Mouse (Mus musculus): ENCODE results near the gene Gm826. TPM values are rescaled to one million over a fixed set of nuclear protein-coding genes. Genes with fewer than 3 reads are reported as not detected.

Gene Gm826
- total RNA-seq (2021) = 1 to 10 TPM; 5.8 to 6.2 TPM

DNA sequence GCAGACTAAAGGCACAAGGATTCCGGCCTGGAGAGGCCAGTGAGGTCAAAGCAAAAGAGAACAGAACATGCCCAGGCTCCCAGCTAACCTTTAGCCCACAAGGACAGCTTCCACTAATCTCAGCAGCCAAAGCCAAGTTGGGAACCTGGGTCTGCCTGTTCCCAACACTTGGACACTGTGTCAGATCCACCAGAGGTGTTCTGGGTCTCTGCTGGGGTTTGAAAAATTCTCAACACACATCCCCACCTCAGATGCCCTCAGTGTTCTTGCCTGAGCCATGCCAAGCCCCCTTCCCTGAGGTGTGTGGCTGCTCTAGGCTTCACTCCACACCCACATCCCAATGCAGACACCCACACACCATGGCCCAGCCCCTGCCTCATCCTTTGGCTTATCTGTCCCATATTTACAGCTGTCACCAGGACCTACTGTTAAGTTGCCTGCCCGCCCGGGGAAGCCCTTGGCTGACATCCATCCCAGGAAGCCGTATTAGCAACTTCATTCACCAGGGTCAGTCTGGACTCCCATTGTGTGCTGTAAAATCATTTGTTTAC, at the start of gene Gm826:
Gene Gm826, minus strand, starts transcription at position 52 of the 551 bp plus-strand sequence.
- peak; percentile 59 for DNase-seq

DNA sequence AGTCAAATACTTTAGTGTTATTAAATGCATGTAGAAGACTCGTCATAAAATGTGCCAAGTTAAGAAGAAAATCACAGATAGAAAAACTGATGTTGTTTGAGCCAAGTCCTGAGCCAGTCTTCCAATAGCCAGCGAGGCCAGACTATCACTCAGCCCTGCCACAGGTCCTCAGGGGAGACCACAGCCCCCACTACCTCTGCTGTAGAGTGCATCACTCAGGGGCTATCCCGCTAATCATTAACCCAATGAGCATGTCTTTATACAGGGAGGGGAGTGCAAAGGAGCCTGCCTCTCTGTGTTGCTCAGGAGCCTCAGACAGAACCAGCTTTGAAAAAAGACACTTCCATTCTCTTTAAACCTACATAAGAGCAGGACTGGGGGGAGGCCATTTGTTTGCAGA, 49.5 kb upstream of the Gm826 start:
- DNase-seq = no peak

DNA sequence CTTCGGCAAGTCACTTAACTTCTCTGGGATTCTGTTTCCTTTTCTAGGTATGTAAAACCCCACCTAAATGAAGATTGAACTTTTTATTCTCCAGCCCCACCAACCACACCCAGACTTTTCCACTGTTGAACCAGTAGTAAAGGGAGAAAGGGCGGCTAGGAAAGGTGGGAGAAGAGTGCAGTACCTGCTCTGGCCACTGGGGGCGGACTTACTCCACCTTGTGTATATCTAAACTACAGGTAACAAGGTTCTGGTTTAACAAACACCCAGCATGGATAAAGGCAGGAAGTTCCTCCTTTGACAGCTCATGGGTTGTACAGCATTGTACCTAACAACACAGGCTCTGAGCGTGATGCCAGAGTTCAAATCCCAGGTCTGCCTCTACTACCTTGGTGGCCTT, 44.3 kb upstream of the Gm826 start:
- DNase-seq = peak; percentile 63

DNA sequence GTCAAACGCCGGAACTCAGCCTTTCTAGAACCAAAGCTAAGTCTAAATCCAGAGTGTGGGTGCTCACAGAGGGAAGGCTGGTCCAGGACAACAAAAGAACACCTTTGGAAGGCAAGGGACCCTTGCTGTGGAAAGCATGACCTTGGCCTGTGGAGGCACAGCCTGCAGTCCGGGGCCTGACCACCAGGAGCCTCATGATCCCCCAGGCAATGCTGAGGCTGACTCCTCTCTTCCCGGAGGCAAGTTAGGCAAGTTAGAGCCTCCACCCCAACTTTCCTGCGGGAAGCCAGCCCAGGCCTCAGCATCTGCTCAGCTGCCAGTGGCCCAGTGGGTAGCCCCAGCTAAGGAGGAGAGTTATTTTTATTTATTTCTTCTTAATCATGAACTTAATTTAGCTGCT, 42.3 kb upstream of the Gm826 start:
- DNase-seq = no peak

DNA sequence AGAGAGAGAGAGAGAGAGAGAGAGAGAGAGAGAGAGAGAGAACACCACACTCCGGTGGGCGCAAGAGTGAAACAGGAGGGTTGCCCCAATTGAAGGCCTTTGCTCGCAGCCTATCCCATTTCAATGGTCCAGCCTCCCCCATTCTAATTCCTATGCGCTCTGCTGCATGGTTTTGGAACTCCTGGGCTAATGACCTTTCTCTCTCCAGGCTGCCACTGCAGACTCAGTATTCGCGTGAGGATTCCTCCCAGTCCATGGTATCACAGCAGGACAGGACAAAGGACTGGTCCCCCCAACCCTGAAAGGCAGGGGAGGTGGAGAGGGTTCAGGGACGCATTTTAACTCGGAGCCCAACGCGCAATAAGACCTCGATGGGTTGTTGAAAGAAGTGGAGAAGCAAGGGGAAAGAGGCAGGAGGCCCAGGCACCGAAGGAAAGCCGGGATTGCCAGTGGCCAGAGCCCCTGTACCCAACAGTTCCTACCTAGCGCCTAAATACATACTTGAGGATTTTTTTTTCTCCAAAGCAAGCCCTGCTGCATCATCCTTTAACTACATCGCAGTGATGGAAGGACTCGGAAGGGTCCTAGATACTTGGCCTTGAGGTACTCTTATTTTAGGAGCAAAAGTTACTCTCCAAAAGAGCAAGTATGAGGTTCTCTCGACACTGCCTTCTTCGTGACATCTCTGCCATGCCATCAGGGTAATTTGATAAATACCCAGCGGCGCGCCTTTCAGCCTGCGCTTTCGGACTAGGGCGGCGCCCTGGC, 35.9 kb upstream of the Gm826 start:
- DNase-seq = no peak

DNA sequence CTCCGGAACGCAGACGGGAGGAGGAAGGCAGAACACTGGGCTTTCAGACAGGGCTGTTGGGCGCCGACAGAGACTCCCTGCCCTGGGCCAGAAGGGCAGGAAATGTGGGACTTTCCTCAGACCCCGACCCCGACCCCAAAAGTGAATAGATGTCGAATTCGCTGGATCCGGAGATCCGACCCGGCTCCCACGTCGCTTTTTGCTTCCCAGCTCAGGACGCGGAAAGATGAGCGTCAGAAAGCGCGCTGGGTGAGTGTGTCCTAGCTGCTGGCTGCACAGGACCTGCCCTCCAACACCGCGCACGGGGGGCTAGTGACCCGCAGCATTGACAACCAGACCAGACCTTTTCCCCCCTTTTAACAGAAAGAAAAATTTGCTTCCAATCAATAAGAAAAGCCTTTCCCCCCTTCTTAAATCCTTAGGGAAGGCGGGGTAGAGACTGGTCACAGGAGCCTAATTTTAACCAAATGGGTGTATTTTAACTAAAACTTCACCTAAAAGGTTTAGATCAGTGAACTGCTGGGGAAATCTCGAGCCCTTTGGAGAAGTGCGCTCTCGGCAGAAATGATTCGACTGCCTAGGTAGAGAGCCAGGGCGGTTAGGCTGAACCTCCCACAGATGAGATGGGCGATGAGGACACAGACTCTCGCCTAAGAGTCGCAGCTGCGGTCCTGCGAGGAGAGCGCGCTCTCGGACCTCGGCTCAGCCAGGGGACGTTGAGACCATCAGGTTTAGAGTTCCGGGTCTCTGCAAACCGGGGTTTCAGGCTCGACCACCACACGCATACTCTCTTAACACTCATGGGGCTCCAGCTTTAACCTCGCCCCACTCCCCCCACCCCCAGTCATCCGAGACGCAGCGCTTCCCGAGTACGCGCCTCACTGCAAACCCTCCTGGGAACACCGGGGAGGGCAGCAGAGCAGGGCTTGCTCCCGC, 34.7 kb upstream of the Gm826 start:
- peak; percentile 17 for DNase-seq

DNA sequence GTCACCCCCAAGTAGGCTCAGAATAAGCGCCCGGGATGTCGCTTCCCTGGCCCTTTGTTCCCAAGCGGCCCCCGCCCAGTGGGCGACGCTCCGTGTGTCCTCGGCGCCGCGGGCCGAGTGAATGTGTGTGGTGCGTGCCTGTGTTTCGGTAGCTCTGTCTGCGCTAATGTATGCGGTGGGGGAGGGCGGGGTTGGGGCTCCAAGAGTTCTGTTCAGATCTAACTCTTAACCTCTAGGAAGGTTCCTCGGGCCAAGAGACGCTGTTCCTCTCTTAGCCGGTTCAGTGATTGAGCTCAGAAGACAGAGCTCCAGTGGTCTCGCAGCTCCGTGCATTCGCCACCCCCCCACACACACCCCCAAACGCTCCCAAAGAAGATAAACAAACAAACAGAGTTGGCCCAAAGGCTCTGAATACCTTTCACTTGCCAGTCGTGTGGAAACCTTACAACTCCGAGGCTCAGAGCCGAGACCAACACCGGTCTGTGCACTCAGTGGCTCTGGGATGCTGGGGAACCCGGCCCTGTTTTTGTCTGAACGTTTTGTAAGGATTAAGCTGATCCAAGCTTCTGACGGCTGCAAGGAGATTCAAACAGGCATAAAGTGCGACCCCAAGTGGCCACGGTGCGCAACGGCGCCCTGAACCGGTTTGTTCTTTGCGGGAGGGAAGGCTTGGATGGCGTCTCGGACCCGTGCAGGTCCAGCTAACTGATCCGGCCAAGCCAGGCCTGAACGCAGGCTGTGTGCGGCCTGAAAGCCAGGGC, 33.7 kb upstream of the Gm826 start:
- peak; percentile 95 for DNase-seq

DNA sequence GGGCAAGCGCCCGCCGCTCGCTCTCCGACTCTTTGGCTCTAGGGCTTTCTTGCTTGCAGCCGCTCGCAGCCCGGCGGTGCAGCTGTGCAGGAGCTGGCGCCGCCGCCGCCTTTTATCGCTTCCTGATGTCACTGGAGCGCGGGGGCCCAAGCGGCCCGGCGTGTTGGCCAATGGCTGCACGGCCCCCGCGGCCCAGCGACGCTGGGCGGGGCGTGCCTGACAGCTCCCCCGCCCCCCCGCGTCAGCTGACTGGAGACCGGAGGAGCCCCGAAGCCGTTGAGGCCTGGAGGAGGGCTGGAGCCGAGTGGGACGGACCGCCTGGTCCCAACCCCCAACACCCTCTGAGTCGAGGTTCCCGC, 33.0 kb upstream of the Gm826 start, which contains the start of gene Mafb:
Gene Mafb, minus strand, starts transcription at position 86 of the 359 bp plus-strand sequence.
- DNase-seq = peak; percentile 96

DNA sequence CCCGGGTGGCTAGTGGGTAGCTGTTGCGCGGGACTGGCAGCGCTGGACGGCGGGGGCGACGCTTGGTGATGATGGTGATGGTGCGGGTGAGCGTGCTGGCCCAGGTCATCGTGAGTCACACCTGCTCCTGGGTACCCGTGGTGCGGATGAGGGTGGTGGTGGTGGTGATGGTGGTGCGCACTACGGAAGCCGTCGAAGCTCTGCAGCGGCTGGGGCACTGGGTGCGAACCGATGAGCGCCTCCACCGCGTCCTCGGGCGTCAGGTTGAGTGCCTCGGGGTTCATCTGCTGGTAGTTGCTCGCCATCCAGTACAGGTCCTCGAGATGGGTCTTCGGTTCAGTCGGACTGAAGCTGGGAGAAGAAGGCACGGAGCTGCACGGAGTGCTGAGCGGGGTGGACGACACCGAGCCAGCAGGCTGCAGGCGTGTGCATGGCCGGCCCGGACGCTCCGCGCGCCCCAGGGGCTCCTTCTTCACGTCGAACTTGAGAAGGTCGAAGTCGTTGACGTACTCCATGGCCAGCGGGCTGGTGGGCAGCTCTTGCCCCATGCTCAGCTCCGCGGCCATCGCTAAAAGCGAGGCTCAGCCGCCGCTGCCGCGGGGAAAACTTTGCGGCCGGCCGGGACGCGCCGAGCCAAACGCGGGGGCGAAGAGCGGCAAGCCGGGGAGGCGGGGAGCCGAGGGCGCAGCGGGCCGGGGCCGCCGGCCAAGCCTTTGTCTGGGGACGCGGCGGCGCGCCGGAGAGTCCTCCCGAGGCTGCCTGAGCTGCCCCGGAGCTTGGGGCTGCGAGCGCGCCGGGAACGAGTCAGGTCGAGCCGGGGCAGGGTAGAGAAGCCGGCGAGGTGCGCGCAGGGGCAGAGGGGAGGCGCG, 32.4 kb upstream of the Gm826 start:
- no peak for DNase-seq

DNA sequence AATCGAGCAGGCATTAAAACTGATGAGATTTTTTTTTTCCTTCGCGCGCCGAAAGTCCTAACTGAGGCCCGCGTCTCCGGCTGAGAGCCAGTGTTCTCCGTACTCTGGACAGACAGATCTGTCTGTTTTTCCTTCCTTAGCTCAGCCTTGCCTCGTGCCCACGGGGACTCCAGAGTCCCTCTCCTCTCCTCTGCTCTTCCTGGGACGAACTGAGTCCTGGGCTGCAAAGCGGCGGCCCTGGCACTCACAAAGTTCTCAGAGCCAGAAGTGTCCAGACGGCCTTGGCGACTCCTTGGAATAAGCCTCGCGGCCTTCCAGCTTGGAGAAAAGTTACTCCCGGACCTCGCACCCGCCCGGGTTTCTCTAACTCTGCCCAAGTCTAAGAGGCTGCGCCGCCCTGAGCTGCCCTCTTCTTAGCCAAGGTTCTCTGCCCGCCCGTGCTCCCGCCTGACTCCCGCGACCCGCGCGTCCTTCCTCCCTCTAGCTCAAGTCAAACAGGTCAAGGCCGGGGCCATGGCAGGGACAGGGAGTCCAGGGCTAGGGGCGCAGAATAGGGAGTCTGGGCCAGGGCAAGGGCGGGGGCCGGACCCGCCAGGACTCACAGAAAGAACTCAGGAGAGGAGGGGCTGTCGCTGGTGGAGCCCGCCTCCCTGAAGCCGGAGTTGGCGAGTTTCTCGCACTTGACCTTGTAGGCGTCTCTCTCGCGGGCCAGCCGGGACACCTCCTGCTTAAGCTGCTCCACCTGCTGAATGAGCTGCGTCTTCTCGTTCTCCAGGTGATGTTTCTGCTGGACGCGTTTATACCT, 31.3 kb upstream of the Gm826 start:
- peak; percentile 51 for DNase-seq

DNA sequence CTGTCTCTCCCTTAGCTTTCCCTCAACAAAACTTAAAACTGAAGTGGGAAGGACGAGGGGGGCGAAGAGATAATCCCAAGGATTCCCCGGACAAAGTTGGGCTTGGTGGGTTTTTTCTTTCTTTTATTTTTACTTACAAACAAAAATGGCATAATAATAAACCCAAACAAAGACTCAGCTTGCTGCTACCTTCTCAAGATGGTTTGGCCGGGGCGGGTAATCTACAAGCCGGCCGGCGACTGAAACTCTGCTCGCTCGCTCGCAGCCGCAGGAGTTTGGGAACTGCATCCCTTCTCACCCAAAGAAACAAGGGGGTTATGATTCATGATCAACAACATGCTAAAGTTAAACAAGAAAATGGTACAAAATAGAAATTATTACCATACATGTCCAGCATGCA, 30.7 kb upstream of the Gm826 start:
- DNase-seq = no peak

DNA sequence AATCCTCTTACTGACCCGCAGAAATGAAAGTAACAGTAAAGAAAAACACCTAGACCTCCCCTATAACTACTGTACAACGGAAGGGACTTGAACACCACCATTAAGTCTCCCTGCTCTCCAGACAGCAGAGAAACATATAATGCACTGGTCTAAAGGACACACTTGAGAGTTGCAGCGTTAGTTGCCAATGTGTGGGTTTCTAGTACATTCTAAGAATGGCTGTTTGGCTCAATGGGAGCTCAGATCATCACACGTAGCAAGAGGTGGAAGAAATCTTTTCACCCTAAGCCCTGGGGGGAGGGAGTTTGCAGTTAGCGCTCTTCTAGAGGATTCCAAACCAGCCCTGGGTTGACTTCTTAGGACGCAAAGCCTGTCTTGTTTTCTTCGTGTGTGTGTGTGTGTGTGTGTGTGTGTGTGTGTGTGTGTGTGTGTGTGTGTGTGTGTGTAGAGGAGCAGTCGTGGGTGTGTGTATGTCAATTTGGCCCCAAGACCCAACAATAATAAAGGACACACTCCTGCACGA, 30.2 kb upstream of the Gm826 start:
- DNase-seq = no peak

DNA sequence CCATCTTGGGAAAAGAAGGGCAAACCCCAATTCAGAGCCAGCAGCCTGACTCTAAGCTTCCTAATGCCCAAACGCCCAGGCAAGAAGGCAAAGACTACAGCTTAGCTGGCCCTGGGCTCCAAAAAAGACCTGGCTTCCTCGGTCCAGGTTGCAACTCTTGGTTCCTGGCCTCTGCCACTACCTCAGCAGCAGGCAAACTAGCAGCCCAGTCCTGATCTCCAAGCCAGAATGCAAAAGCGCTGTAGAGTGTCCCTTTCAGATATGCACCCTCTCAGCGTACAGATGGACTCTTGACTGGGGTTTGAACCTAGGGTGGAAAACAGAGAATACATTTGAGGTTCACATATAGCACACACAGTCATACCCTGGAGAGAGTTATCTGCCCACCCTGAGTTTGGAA, 29.2 kb upstream of the Gm826 start:
- no peak for DNase-seq

DNA sequence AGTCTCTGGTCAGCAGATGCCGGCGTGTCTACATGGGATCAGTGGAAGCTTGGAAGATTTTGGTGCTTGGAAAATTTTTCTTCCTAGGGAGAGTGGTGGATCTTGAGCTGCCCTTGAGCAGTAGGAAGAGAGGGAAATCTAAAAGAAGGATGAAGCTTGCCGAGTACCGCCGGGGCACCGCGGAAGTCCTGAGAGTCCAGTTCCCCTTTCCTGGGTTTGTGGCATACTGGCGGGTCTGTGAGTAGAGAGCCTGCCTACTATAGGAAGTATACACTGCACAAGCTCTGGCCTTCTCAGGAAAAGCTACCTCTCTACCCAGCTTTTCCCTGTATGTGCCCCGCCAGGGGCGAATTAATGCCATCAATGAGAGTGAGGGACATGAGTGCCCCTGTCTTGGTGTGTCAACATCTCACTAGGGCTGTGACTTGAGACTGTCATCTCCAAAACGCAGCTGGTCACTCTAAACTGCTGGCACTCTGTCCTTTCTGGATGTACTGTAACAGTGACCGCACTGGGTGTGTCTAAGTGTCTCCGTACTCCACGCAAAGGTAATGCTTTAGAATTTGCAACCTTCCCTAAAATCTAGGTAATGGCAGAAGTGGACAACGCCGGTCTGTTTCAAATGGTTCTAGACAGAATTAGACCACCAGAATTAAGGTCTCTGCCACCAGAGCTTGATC, 27.6 kb upstream of the Gm826 start:
- no peak for DNase-seq

DNA sequence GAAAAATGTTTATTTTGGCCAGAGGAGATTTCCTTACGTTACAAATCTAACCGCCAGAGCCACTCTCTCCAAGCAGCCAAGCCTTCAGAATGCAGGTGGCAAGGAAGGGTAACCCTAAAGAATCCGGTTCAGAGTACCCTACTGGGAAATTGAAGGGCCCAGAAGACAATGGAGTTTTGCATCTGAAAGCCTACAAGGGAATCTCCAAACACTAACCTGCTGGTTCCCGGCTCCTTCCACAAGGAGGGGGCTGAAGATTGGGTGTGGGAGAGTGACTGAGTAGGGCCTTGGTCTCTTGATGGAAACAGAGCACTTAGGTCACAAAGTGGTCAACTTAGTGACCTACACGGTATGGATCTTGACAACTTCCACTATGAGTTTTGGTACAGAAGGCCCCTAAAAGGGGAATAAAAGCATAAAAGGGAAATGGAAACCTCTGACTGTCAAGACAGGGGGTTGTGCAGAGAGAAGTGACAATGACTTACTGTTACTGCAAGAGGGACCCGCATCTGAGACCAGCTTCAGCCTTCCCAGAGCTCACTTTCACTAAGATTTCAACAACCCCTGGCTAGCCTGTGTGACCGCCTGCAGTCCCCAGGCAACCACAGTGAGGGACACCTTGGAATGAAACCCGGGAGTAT, 26.4 kb upstream of the Gm826 start:
- no peak for DNase-seq

DNA sequence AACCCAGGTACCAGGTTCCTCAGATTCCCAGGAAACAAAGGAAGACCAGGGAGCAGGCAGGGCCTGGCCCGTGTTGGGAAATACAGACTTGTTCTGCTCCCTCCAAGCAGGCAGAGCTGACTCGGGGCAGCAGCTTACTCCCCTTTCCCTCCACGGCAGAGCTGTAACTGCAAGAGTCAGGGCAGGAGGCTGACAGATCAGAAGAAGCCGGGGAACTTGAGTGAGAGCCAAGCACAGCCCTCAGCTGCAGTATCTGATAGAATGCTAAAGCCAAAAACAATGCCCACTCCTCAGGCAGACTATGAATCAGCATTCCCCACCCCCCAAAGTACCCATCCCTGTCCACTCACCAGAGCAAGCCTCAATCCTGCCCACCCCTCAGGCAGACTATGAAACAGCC, 24.9 kb upstream of the Gm826 start:
- no peak for DNase-seq

DNA sequence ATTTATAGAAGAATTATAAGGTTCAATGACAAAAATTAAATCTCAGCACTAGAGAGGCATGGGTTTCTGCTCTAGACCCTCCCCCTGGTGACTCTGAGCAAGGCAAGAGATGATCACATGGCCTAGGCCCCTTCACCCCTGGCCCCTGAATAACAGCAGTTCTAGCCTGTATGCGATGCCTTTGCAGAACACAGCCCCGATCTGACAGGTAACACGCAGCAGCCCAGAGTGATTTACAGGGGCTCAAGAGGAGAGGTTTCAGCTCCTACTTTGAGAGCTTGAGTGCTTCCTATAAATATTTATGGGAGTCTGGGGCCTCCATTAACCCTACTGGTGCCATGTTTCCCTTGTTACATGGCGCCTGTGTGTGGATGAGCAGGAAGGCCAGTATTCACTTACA, 23.5 kb upstream of the Gm826 start:
- DNase-seq = no peak

DNA sequence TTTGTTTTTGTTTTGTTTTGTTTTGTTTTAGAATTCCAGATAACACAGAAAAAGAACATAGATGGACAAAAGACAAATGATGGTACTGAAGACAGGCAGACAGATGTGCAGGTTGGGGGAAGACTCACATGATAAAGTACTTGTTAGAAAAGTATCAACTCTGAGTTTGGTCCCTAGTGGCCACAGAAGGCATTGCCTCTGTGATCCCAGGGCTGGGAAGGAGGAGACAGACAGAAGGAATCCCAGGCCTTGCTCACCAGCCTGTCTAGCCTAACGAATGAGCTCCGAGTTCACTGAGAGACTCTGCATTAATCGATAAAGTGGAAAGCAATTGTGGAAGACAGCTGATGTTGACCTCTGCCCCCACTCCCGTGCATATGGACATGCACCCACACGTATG, 22.2 kb upstream of the Gm826 start:
- DNase-seq = peak; percentile 40

DNA sequence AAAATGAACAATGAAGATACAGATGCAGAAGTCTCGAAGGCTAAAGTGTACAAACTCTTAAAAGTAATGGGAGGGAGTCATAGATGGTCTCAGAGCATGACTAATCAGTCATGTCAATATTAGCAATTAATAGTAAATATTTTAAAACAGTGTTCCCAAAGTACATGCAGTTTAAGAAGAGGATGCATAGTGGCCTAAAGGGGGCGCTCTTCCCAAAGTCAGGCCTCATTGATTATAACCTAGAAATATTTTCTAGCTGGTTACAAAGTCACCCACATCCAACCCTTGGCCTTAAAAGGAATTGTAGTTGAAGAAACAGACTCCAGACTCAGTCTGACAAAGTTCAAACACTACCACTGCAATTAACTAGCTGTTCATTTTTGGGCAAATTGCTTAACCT, 20.4 kb upstream of the Gm826 start:
- DNase-seq = no peak
